Mouse (Mus musculus): ENCODE measurements around the gene Auts2.
A peak's percentile ranks its signal among the peaks of the same experiment; 100 is the strongest.

The Auts2 gene

GRCm38 (mm10) chr5:132268351-132268967 is 274.7 kb downstream of the Auts2 start:
- no peak for DNase-seq (ENCODE audit: low spot score in 2 of 2)

- DNase-seq (ENCODE audit: low spot score in 2 of 2): no peak
Measured at GRCm38 (mm10) chr5:132265015-132265414, 278.1 kb downstream of the Auts2 start.

GRCm38 (mm10) chr5:132261750-132262149 is 281.4 kb downstream of the Auts2 start:
- DNase-seq (ENCODE audit: low spot score in 2 of 2): no peak

GRCm38 (mm10) chr5:132258882-132259281 is 284.3 kb downstream of the Auts2 start:
- DNase-seq (ENCODE audit: low spot score in 2 of 2): no peak

- no peak for DNase-seq (ENCODE audit: low spot score in 2 of 2)
Measured at GRCm38 (mm10) chr5:132255579-132255978, 287.6 kb downstream of the Auts2 start.

- DNase-seq (ENCODE audit: low spot score in 2 of 2): peak; percentile 65 to 75
Measured at GRCm38 (mm10) chr5:132249523-132249922, 293.6 kb downstream of the Auts2 start.

- DNase-seq (ENCODE audit: low spot score in 2 of 2): no peak
Measured at GRCm38 (mm10) chr5:132248069-132248468, 295.1 kb downstream of the Auts2 start.

GRCm38 (mm10) chr5:132235460-132235859 is 307.7 kb downstream of the Auts2 start:
- DNase-seq (ENCODE audit: low spot score in 2 of 2): no peak

- DNase-seq (ENCODE audit: low spot score in 2 of 2): no peak
Measured at GRCm38 (mm10) chr5:132234471-132234870, 308.7 kb downstream of the Auts2 start.

- peak; percentile 56 to 74 for DNase-seq (ENCODE audit: low spot score in 2 of 2)
Measured at GRCm38 (mm10) chr5:132231280-132232047, 311.7 kb downstream of the Auts2 start.

- DNase-seq (ENCODE audit: low spot score in 2 of 2): peak; percentile 43 to 62
Measured at GRCm38 (mm10) chr5:132229644-132230357, 313.3 kb downstream of the Auts2 start.

- DNase-seq (ENCODE audit: low spot score in 2 of 2): no peak
Measured at GRCm38 (mm10) chr5:132229023-132229422, 314.1 kb downstream of the Auts2 start.

- DNase-seq (ENCODE audit: low spot score in 2 of 2): no peak
Measured at GRCm38 (mm10) chr5:132220376-132220930, 322.7 kb downstream of the Auts2 start.

GRCm38 (mm10) chr5:132216143-132216542 is 327.0 kb downstream of the Auts2 start:
- no peak for DNase-seq (ENCODE audit: low spot score in 2 of 2)

- DNase-seq (ENCODE audit: low spot score in 2 of 2): no peak
Measured at GRCm38 (mm10) chr5:132212446-132212845, 330.7 kb downstream of the Auts2 start.

- no peak for DNase-seq (ENCODE audit: low spot score in 2 of 2)
Measured at GRCm38 (mm10) chr5:132209694-132210093, 333.4 kb downstream of the Auts2 start.

GRCm38 (mm10) chr5:132206220-132206619 is 336.9 kb downstream of the Auts2 start:
- DNase-seq (ENCODE audit: low spot score in 2 of 2): no peak

GRCm38 (mm10) chr5:132203846-132204245 is 339.3 kb downstream of the Auts2 start:
- no peak for DNase-seq (ENCODE audit: low spot score in 2 of 2)

GRCm38 (mm10) chr5:132201077-132201645 is 342.0 kb downstream of the Auts2 start:
- no peak for DNase-seq (ENCODE audit: low spot score in 2 of 2)

GRCm38 (mm10) chr5:132200595-132200994 is 342.5 kb downstream of the Auts2 start:
- DNase-seq (ENCODE audit: low spot score in 2 of 2): no peak

- DNase-seq (ENCODE audit: low spot score in 2 of 2): no peak
Measured at GRCm38 (mm10) chr5:132195048-132195533, 348.1 kb downstream of the Auts2 start.

- no peak for DNase-seq (ENCODE audit: low spot score in 2 of 2)
Measured at GRCm38 (mm10) chr5:132190190-132190589, 353.0 kb downstream of the Auts2 start.

Data from frontal cortex, postnatal 14 days (tissue).